Mouse (Mus musculus) cerebellum, postnatal 10 days (tissue): ENCODE measurements around the gene Gsg1.

Source experiments
- DNase-seq, 2 experiments: peaks; one replicate each; pipeline ENCODE4 v3.0.0; 2021; ENCODE audit warnings: mixed read lengths in 2 of 2

Gsg1 gene

DNA sequence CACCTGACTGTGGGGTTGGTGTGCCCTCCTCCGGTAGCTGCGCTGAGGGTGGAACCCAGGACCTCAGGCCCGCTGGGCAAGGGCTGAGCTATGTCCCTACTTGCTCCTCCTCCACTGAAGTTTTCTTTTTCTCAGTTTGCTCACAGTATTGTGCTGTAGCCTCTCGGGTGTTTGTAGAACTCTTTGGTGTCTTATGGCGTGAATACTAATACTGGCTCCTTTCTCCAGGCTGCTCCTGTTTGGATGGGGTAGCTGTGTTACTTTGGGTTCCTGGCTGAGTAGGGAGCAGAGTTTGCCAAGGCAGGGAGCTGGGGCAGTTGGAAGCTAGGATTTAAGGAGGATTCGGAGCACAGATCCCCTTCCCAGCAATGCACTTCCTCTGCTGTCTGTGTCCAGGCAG is 50.4 kb downstream of the Gsg1 start:
- DNase-seq, result peak; percentile 18 to 41

DNA sequence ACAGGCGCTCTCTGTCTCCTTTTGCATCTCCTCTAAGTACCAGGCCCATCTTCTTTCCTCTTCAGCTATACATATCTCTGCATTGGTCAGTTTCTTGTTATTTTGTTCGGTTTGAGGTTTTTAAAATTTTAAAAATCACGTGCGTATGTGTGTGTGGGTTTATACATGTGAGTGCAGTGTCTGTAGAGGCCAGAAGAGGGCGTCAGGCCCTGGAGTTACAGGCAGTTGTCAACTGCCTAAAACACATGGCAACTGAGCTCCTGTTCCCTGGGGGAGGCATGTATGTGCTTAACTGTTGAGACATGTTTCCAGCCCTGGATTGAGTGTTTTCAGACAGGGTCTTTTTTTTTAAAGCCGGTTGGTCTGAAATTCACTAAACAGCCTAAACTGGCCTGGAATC is 51.5 kb downstream of the Gsg1 start:
- no peak for DNase-seq

DNA sequence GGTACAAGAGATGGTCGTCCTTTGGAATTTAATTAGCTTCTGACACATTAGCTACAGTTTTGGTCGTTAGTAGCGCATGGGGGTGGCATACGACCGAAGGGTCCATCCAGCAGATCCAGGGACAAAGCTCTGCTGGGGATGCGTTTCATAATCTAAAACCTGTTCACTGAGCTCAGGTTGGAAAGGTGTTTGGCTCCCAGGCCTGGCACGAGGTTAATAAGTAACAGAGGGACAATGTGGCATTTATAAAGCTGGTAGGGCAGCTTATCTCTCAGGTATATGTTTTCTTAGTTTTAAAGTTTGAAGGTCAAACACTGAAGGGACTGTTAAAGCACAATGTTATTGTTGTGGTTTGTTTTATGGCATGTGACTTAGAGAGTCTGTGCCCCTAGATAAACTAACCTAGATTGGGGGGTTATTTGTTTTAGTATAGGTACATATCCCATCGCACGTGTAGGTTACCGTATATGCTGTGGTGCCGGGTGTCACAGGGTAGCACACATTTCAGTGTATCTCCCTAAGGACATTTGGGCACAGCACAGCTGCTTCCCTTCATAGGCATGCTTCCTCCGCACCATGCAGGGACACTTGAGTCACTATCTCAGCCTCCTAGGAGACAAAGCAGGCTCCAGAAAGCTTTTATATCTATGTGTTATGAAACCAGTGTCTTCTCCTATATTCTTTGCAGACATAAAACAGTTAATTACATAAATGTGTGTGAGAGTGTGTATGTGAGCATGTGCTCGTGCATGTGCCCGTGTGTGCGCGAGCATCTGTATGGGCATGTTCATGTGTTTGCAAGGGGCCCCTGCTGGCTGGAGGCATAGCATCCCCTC is 53.8 kb downstream of the Gsg1 start:
- no peak for DNase-seq

DNA sequence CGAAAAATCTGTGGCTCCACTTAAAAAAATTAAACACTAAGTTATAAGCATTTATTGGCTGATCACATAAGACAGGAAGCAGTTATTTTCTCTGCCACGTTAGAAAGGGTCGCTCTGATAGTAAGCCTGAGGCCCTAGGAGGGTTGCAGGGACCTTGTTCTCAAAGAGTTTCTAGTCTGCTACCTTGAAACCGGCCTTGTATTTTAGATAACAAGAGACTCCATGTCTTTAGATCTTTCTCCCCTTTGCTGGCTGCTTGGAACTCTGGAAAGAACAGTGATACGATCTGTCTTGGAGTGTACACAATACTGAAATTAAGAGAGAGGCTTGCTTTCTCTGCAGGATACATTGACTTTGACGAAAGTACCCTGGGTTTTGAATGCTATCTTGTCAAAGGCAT is 55.4 kb downstream of the Gsg1 start:
- peak in 1 of 2 experiments; percentile 22 for DNase-seq

DNA sequence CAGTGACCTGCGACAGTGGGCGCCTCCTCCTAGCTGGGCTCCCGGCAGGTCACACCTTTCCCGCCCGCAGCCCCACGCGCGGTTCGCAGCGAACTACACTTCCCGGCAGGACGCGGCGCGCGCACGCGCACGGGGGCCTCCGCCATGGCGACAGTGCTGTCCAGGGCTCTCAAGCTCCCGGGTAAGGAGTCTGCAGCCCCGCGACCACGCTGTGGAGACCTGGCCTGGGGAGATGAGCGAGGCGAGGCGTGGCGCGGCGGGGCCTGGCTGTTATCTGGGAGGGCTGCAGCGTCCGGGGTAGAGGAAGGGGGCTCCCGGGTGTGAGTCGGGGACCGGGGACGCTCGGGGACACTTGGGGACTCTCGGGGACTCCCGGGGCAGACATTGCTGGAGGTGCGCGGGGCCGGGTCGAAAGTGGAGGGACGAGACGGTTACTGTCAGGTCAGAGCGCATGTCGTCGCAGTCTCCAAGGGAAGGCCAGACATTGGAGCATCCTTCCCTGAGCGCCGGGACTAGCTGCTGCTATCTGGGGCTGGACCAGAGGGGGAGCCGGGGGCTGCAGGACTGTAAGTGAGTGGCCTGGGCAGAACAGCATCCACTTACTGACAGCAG is 56.1 kb downstream of the Gsg1 start, which contains the start of the genes Fam234b and Hebp1:
Gene Fam234b, plus strand, starts transcription at position 57 of the 612 bp plus-strand sequence.
Gene Hebp1, minus strand, starts transcription at position 102 of the 612 bp plus-strand sequence.
- peak; percentile 93 to 95 for DNase-seq

DNA sequence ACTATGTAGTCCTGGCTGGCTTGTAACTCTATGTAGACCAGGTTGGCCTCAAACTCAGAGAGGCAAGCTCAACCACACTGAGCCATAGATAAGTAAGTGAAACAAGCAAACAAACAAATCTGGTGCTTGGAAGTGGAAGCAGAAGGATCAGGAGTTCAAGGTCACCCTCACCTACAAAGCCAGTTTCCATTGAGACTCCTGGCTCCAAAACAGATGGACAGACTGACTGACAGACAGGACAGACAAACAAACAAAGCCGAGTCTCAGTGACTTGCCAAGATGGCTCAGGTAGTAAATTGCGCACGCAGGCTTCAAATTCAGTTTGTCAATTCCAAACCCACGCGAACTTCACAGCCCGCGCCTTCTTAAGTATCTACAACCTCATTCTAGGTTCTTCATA is 56.7 kb downstream of the Gsg1 start:
- no peak for DNase-seq

DNA sequence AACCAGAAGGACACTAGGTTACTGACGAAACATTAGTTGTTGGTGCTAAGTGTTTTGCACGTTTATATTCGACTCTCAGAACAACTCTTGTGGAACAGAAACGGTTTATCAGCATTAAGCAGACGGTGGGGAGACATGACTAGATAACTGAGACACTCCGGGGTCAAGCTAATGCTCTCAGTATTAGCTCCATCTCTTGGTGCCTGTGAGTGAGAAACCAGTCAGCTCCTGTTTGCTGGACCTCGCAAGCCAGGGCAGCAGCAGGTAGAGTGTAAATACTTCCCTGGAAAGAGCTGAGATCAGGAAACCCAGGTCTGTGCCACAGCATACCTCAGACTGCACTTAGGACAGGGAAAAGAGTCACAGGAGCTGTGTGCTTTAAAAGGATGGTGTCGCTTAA is 57.4 kb downstream of the Gsg1 start:
- no peak for DNase-seq

DNA sequence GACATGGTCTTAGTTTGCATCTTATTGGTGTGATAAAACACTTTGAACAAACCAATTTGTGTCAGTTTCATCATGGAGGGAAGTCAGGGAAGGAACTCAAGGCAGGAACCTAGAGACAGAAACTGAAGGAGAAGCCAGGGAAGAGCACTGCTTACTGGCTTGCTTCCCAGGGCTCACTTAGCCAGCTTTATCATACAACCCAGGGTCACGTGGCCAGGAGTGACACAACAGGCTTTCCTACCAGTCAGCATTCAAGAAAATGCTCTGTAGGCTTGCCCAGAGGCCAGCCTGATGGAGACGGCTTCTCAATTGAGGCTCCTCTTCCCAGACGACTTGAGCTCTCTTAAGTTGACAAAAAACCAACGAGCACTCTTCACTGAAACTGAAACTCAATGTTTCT is 59.2 kb downstream of the Gsg1 start:
- no peak for DNase-seq

DNA sequence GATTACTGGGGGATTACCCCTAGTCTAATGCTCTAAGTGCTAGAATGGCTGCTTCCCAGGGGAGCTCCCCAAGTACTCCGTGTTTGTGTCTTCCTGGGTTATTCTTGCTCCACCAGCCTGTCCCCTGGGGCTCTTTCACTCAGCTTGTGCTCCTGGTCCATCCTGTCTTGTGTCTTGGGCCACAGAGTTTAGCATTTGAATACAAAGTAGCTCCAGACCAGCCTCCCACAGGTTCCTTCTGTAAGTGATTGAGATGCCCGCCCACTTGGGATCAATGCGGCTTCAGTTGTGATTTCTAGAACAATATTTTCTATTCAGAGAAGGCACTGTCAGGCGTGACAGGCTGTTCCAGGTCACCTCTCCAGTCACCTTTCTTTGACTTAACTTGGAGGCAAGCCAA is 60.4 kb downstream of the Gsg1 start:
- no peak for DNase-seq

DNA sequence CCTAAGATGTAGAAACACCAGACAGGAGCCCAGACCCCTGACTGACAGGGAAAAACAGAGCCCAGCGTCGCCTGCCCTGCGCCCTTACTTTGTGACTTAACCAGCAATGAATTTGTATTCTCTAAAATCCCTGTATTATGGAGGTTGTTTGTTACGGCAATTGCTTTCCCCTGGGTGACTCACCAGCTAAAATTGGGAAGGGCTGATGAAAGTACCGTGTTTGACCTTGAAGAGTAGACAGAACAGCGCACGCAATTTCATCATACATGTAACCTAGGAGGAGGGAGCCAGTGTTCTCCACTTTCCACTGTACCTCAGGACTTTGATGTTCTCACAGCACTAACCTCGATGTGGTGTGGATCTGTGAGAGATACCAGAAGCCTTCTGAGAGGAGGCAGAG is 61.2 kb downstream of the Gsg1 start:
- no peak for DNase-seq

DNA sequence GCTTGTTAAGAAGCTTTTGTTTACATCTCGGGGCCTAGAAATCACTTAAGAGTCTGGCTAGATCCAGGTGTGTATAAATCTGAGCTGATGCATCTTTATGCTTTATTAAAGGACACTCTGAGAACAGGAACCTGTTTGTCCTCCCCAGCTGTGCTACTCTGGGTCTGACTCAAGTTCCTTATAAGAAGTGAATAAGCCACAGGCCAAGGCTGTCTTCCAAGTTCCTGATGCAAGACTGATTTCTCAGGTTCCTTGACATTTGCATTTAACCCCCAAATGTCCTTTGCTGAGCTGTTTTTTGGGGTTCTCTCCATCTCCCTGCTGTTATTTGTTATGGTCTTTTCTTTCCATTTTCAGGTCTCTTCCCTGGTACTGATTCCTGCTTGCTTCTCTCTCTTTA is 62.2 kb downstream of the Gsg1 start:
- DNase-seq, result no peak

DNA sequence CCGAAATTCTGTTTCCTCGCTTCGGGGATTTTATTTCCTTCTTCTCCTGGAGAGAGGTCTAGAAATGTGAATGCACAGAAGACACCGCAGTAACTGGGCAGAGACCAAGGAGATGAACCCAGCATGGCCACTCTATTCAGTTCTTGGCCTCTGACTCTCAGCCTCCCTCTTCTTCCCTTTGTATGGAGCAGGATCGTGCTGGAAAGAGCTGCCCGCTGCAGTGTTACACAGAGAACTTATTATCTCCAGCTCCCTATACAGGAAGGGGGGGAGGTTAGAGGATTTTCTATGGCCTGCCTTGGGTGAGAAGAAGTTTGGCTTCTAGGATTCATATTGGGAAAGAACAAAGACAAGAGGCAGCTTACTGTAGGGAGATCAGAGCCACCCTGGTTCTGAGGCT is 64.0 kb downstream of the Gsg1 start:
- no peak for DNase-seq

DNA sequence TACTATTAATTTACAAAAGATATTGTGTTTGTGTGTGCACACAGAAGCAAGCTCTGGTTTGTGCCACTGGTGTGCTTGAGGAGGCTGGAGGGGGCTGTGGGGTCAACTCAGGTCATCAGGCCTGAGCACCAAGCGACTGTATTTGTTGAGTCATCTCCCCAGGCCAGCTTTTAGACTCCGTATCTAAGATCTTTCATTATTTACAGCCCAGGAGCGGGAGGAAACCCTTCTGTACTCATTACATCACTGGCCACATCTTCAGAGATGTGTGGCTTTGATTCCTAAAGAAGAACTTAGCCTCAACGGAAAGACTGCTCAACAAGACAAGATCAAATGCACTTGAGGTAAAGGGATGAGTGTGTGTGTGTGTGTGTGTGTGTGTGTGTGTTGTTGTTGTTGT is 65.5 kb downstream of the Gsg1 start:
- DNase-seq, result no peak
